Mouse (Mus musculus): Measurements from ENCODE around the gene Gatc.

DNA sequence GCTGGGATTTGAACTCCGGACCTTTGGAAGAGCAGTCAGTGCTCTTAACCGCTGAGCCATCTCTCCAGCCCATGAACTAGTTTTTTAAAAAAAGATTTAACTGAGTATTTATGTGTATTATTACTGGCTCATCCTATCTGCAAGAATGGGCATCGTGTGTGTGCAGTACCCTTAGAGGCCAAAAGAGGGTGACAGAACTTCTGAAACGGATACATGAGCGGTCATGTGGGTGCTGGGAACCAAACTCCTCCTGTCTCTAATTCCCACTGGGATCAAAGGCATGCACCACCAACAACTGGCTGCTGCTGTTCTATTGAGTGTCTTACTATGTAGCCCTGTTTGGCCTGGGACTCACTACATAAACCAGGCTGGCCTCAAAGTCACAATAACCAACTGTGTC is 10.4 kb upstream of the Gatc start:
- TF ChIP-seq CTCF (IDR thresholded peaks at IDR 0.05; ENCODE audit: low read depth): no peak
- TF ChIP-seq EP300 (IDR thresholded peaks at IDR 0.05; ENCODE audit: low read depth): no peak
